Mouse (Mus musculus): Measurements from ENCODE around the gene Olfr1129.
"Not testable (repeated sequence)": the region's sequence is repeated elsewhere in the genome, so short reads cannot be mapped to it uniquely, and the experiment has no call there.

Olfr1129 gene

DNA sequence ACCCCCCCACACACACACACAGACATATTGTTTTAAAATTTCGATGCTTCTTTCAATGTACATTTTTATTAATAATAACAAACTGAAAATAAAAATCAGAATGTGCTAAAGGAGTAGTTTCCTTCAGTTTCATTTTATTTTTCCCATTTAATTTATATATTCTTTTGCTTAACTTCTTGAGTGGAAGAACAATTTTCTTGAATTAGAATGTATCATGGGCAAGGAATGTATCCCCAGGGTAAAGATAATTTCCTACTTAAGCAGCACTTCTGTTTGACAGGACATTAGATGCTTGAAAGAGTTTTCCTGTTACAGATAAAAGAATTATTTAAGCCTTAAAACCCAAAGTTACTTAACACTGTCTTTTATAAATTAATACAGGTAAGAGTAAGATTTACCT is at the start of gene Olfr1129:
Gene Olfr1129 (plus strand): TSS at position 301 of the 400 bp plus-strand sequence.
- not testable (repeated sequence) for DNase-seq (ENCODE audit: low spot score)

- DNase-seq (ENCODE audit: low spot score), result not testable (repeated sequence)
Measured at GRCm38 (mm10) chr2:87525899-87526616, 47.6 kb upstream of the Olfr1129 start.

- DNase-seq (ENCODE audit: low spot score), result no peak
Measured at GRCm38 (mm10) chr2:87531496-87531895, 42.2 kb upstream of the Olfr1129 start, which contains the start of gene Olfr153. Olfr153 (plus strand) TSS chr2:87531796.

- DNase-seq (ENCODE audit: low spot score), result no peak
Measured at GRCm38 (mm10) chr2:87534826-87535225, 38.9 kb upstream of the Olfr1129 start.

- no peak for DNase-seq (ENCODE audit: low spot score)
Measured at GRCm38 (mm10) chr2:87545442-87545841, 28.3 kb upstream of the Olfr1129 start, which contains the start of gene Olfr1128. Olfr1128 (minus strand) TSS chr2:87545542.

- DNase-seq (ENCODE audit: low spot score), result not testable (repeated sequence)
Measured at GRCm38 (mm10) chr2:87605912-87606311, 32.2 kb downstream of the Olfr1129 start, which contains the start of gene Olfr1130. Olfr1130 (plus strand) TSS chr2:87606212.

DNA sequence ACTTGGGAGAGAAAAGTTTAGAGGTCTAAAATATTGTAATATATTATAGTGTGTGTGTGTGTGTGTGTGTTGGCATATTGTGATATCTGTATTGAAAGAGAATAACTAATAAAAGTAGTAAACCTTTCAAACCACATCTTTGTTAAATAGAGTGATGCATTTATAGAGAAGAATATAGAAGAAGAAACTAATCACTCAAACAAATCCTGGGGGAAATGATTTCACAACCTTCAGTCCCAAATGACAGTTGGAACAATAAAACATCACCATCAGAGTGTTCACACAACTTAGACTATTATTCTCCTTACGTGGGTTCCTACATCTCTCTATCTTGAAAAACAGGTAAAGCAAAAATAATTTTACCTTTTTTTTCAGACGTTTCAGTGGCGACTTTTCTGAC is 53.1 kb downstream of the Olfr1129 start, which contains the start of gene Olfr1131:
Gene Olfr1131 (plus strand): TSS at position 301 of the 400 bp plus-strand sequence.
- DNase-seq (ENCODE audit: low spot score), result no peak

All from urinary bladder, postnatal 14 days (tissue).